Mouse (Mus musculus): ENCODE results near the gene Olfr914.

- no peak for TF ChIP-seq POLR2A (IDR thresholded peaks at IDR 0.05; ENCODE audit: extremely low read depth, insufficient read depth, low read length)
- no peak for TF ChIP-seq CTCF (IDR thresholded peaks at IDR 0.05; ENCODE audit: low read depth, low read length)
Observed at GRCm38 (mm10) chr9:38592459-38592858, 12.4 kb upstream of the Olfr914 start, which contains the start of gene Olfr913.
